Mouse (Mus musculus): ENCODE results near the gene Psmb5.

The Psmb5 gene

DNA sequence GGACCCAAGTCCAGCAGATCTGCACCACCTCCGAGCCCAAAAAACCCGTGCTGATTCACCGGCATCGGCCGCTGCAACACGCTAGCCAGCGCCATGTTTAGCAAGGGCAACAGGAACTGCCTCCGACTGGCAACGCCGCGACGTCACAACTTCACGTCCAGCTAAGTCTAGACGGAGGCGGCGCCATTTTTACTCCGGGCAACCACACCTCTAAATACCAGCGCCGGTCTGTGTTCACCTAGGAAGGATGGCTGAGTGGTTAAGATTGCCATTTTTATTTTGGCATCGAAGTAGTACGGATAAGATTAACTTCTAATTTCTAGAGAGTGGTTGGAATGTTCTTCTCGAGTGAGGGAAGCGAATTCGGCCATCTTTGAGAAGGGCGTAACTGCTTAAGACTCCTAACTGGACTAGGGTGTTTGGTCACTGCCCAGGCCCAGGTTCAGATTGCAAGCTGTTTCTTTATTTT, at the start of gene Psmb5:
TSS of gene Psmb5 (minus strand) at position 126 of the 469 bp plus-strand sequence.
- DNase-seq, result peak; percentile 72 to 80

DNA sequence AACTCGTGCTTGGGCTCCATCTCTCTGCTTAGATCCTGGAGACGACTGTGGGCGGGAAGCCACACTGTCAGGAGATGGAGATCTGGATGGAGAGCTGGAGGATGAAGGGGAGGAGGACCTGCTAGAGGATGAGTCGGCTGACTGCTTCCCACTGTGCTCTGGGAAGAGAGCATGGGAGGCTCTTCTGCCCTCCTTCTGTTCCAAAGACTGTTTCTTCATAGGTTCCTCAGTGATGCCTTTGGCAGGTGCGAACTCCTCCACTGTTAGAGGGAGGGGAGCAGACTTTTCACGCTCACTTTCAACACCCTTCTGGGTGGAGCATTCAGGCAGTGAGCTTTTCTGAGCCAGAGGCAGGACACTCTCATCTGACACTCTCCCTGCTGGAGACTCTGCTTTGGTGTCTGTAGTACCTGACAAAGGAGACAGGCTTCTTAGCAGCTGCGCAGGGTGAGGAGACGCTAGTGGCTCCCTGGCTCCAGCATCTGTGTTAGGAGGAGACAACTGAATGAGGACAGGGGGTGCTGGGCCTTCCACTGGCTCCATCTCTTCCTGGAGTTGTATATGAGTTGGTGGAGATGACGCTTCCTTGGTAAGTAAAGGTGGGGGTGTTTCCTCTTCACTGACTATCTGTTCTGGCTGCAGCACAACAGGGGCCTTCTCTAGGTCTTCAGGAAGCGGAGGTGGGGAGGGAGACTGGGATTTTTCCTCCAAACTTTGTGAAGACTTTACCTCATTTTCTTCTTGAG, 46.8 kb upstream of the Psmb5 start:
- DNase-seq, result no peak

DNA sequence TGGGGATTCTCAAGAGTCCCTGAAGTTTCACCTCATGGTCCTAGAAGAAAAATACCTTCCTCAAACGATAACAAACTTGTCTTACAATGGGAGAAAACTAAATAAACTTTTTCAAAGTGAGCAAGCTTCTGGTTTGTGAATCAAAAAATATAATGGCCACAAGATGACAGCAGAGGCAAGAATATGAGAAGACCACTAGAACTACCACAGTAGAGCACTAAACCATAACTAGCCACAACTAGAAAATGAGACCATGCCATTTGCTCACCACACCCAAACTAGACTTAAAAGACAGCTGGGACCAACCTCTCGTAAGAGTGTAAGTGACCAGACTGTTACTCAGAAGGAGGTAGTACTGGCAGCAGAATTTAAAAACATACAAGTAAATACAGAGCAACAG, 42.2 kb upstream of the Psmb5 start:
- no peak for DNase-seq

DNA sequence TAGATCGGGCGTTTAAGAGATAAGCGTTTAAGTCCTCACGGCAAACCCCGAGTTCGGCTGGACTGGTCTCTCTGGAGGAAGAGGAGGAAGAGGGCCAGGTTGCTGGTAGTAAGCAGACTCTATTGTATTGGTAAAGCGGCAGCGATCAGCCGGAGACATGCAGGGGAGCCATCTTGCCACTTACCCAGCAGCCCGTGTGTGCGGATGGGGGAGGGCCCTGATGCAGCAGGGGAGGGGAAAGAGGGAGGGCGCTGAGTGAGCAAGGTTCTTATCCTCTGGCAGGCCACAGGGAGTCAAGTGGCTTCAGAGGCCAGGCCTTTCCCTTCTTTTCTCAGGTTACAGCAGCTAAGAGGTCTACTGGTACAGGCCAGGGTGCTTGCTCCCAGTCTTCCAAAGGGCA, 35.7 kb upstream of the Psmb5 start:
- DNase-seq, result peak; percentile 79

DNA sequence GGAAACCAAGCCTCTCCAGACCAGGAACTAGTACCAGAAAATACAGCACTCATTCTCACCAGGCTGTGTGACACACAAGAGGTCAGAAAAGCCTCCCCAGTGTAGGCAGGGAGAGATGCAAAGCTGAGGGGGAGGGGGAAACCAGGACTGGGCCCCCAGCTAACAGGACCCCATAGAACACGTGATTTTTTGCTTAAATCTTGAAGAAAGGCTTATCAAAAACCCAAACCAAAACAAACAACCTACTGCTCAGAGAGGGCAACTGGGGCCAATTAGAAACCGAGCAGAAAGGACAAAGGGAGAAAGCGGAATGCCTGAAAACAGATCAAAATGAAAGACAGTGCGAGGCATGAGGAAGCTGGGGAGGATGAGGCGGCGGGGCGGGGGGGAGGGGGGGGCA, 35.0 kb upstream of the Psmb5 start:
- no peak for DNase-seq

DNA sequence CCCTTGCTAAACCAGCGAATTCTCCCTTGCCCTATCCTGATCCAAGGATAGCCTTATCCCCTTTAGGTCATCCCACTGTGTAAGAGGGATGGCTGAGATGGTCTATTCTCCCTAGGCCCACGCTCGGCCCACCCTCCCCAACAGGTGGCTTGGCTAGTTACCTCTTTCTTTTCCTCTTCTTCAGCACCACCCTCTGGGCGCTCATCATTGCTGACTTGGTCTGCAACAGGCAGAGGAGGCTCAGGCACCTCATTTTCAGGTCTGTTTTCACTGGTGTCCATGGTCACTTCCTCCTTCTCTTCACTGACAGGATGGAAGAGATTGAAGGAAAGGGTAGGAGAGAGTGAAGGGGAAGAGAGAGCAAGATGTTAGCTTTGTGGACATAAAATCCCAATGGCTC, 33.7 kb upstream of the Psmb5 start:
- DNase-seq, result no peak

DNA sequence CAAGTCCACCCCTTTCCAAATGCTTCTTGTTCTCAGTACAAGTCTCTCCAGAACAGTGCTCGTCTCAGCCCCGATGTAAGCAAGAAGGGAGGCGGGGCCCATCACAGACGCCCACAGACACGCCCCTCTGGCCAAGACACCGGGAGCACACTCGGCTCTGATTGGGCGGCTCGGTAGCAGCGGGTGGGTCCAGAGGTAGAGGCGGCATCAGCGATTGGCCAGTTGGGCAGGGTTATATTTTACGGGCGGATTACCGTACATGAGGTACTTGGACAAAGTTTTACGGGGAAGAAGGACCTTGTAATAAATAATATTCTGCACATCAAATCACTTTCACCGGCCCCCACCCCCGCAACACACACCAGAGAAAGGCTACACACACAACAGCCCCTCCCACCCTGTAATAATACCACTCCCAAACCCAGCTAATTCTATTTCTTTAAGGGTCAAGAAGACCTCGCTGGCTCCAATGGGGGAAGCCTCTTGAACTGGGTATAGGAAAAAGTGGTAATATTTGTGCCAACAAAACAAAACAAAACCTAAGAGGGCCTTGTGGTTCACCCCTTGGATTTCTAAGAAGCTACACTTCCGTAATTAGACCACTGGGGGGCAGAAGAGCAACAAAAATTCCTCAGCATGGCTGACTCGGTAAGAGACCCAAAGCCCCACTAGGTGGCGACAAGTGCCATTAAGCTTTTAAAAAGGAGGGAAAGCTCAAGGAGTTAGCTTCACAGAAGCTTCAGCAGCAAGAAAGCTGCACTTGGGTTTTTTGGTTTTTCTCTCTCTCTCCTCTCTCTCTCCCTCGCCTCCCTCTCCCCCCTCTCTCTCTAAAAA, 33.0 kb upstream of the Psmb5 start:
- DNase-seq, result peak; percentile 52 to 70

DNA sequence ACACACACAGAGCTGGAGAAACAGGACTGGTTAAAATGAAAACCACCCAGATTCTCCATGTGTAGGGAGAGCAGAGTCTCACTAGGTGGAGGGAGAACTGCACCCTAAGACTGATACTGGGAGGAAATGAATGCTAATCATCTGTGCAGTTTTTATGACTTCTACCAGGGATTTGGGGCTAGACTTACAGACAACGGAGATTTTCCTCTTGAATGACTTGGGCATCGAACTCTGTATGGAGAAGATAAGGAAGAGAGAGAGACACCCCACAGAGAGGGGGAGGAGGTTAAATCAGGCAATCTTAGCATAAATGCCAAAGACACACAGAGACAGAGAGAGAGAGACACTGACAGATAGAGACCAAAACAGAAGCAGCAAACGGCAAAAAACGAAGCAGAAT, 30.1 kb upstream of the Psmb5 start:
- DNase-seq, result no peak

DNA sequence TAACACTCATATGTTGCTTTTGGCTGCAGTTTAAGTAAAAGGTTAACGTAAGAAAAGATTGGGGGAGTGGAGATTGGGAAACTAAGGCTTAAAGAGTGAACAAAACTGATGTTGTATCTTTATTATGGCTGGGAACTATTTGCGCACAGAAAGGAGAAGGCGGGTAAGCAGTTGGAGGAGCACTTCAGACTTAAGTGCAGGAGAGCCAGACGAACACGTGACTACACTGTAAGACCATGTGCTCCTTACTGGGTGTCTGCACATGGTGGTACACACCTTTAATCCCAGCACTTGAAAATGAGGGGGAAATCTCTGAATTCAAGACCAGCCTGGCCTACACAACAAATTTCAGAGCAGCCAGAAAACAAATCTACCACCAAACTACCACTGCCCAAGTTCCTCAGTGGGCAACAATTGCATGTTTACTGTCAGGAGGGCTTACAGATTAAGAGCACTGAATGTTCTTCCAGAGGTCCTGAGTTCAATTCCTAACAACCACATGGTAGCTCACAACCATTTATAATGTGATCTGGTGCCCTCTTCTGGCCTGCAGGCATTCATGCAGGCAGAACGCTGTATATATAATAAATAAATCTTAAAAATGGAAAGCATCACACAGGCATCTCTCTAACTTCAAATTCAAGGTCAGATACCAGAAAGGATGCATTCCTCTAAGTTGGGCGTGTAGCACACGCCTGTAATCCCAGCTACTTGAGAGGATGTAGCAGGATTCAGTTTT, 29.2 kb upstream of the Psmb5 start:
- no peak for DNase-seq

DNA sequence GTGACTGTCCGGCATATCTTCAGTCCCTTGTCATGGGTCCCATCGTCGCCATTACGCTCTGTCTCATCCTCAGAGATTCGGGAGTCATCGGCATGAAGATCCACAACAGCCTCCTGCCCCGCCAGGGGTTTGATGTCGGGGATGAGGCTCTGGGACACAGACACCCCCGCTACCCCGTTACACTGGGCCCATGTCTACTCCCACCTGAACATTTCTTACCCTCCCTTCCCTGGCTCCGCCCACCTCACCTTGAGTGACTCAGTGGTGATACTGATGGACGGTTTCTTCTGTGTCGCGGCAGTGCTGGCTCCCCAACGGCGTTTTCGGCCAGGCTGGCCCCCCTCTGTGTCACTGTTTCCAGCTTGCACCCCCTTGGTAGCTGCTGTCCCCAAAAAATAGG, 28.6 kb upstream of the Psmb5 start:
- DNase-seq, result no peak

DNA sequence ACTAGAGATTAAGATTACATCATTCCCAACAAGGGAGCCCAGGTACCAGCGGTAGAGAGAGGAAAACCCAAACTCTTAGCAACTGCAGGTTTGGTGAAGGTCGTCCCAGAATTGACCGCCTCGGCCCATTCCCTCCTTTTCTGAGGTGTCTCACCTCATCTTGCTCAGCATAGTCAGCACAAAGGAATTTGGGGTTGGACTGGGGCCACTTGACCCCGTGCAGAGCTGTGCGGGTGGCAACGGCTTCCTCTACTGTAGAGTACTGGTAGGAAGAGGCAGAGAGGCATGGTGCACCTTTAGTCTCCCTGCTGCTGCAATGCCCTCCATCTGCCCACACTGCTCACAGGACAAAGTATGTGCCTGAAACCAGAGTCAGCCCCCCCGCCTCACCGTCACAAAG, 26.5 kb upstream of the Psmb5 start:
- DNase-seq, result no peak

DNA sequence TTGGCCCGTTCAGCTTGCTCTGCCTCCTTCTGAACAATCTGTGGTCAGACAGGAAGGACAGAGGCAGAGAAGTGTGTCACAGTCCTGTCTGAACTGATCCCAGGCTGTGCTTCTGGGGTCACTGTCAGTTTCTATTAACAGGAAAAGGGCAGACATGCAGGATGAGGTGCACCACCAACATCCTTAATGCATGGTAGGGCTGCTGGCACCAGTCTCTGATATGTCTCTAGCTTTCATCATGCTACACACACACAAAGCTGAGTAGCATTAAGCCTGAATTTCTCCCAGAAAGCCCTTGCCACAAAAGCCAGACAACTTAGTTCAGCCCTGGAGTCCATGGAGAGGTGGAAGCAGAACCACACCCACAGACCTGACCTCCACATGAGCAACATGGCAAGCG, 25.2 kb upstream of the Psmb5 start:
- DNase-seq, result no peak

DNA sequence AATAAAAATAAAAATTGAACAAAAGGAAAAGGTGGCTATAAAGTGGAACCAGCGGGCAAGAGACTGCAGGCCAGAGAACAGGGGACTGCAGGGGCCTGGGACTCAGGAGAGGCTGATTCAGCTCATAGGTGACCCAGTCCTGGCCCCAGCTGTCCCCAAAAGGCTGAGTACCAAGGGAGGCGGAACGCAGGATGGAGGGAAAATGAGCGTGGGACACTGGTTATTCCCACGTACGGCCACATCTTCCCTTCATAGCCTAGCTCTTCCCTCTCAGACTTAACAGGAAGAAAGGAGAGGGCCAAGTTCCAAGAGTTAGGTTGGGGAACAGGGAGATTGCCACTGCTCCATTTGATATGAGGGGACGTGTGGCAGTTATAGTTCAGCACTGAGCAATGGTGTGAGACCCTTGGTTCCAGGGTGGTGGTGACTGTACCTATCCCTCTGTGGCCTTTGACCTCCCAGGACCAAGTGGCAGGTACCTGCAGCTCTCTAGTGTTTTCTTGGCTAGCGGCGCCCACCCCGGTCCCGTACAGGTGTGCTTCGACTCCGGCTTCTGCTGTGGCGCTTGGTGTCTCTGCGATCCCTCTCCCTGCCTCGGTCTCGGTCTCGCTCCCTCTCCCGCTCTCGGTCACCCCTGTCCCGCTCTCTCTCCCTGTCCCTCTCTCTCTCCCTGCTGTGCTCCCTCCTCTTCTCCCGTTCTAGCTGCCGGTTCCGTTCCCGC, 24.6 kb upstream of the Psmb5 start:
- DNase-seq, result no peak

DNA sequence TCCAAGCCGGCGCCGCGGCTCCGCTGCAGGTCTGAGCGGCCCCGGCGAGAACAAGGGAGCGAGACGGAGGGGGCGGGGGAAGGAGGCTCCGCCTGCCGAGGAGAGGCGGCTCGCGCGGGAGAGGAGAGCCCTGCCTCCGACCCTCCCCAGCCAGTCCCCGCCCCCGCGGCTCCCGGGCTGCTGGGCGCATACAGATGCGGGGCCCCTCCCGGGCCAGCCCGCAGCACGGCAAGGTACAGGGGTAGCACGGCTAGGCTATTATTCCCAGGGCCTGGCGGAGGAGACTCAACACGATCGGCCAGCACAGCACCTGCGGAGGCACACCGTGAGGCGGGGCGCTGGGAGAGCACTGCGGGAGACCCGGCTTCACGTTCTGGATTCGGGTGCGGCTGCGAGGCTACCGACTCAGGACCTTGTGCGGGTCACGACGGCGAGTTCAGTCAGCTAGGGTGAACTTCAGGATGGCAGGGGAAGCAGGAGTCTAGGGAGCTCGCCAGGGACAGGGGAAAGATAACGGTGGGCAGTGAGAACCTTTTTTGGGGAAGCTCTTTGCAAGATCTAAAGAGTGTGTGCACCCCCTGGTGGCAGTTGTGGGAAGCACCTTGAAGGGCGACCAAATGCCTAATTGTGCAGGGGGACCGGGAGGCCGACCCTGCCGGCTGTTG, 23.6 kb upstream of the Psmb5 start, which contains the start of gene Cdh24:
TSS of gene Cdh24 (minus strand) at position 60 of the 665 bp plus-strand sequence.
- DNase-seq, result peak; percentile 88 to 89

DNA sequence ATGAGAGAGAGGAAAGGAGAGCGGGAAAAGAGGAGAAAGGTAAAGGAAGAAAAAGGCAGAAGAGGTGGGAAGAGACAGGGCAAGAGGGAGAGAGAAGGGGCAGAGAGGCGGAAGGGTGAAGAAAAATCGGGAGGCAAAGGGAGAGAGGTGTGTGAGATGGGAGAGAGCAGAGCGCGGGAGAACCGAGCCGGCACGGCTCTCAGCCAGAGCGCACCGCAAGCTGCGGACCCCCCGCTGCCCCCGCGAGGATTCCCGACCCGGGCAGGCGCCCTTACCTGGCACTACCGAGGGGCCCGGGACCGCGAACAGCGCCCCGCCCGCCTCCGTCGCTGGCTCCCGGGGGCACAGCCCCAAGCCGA, 23.1 kb upstream of the Psmb5 start, which contains the start of gene Gm17606:
TSS of gene Gm17606 (plus strand) at position 7 of the 359 bp plus-strand sequence.
- no peak for DNase-seq

DNA sequence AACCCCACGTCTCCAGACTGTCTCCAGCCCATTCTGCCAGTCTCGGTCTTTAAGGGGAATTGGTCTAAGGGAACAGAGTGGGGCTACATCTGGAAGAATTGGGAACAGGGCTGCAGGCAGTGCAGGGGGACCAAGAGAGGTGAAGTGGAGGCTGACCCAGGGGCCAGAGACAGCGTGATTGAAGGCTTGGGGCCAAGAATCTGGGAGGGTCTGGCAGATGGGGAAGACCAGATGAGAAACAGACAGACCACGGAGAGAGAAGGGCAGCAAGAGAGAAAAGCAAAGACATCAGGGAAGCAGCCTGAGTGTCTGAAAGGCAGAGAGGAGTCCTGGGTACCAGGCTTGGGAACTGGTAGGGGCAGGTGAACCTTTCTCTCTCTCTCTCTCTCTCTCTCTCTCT, 22.3 kb upstream of the Psmb5 start:
- no peak for DNase-seq

DNA sequence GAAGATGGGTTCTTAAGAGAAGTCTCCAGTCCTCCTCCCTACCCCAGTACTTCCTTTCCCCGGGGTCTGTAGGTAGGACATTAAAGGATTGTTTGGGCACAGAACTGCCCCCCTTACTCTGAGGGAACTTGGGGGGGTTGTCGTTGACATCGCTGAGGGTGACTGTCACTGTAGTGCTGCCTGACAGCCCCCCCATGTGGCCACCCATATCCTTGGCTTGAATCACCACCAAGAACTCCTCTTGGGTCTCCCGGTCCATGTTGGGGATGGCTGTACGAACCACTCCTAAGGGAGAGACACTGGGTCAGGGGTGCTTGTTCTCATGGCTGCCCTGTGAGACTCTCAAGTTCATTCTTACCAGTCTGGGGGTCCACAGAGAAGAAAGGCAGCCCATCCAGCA, 20.4 kb upstream of the Psmb5 start:
- DNase-seq, result no peak

DNA sequence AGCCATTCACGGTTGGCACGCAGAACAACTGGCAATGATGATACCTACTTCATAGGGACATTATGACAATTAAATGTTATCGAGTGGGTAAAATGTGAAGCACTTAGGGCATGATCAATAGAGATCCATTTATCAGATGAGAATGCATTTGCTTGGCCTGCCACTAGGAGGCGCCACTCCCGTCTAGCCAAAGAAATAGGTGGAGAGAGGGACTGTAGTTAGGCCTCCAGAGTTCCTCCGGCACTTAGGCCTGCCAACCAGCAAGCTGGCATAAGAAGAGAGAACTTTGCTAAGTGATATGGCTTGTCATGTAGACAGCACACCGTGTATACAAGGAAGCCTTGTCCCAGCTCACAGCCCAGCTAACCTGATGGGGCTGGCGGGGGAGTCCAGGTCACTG, 19.1 kb upstream of the Psmb5 start:
- no peak for DNase-seq

DNA sequence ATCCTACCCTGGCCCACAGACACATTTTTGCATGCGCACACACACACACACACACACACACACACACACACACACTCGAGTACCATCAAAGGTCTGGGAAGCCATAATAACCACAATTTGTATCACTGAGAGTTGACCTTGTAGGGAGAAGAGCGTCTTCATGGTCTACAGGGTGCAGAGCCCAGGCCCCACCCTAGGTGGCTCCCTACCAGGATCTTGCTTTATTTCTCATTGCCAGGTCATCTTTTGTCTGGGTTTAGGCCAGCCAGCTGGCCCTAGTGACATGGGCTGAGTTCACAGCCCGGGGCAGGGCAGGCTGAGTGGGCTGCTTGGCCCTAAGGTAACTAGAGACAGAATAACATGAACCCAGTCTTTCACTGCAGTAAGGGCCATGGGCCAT, 16.4 kb upstream of the Psmb5 start:
- DNase-seq, result no peak

DNA sequence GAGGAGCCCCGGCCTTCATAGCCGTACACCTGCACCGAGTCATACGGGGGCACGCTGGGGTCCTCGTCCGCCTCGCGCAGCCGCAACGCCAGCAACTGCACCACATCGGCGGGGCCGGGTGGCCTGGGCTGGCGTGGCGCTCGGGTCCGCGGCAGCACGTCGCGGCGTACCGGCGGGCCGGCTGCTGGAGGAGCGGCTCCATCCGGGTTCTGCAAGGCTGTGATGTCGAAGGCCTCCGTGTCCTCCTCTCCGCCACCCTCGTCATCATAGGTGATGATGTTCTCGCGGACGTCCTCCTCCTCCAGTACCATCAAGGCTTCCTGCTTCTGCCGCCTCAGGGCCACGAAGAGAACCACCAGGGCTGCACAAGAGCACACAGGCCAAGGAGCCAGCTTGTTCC, 14.4 kb upstream of the Psmb5 start:
- DNase-seq, result no peak

DNA sequence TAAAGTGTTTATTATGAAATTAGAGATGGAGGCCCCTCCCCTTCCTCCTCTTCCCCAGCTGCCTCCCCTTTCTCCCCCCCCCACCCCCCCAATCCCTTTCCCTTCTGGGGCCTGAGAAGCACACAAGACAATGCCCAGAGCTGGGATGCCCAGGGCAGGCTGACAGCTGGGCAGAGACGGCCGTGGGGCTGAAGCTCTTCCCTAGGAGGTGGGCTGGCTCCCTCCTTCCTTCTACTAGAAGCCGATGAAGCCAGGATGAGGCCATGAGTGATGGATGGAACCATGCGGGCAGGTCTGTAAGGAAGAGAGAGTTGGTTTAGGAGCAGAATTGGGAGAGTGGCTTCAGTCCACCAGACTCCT, 13.4 kb upstream of the Psmb5 start:
- no peak for DNase-seq

DNA sequence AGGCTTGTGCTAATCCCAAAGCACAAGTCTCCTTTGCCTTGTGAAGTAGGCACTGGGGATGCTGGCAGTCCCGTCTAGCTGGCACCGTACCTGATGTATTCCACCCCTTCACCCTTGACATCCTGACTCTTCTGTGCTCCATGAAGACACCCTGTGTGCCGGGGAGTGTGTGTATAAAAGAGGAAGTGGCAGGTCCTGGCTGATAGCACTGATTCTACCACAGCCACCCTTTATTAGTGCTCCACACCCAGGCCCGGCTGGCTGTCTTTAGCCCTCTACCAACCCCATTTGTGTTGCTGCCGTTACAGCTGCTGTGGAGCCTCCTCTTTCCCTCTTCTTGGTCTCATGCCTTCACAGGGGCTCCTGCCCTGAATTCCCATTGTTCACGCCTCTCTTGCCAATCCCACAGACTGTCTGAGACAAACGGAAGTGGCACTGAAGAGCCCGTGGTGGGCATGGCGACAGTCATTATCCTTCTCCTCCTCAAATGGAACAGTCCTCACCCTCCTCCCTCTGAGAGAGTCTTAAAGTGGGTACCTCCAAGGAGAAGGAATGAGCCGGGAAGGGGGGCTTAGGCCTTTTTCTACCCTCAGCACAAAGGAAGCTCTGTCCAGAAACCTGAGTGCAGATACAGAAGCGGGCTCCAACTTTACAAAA, 12.9 kb upstream of the Psmb5 start:
- no peak for DNase-seq
